Mouse (Mus musculus) lung, adult 10 weeks (tissue): Measurements from ENCODE around the gene Gm3183. TPM values are rescaled to one million over a fixed set of nuclear protein-coding genes. Genes with fewer than 3 reads are reported as not detected.

Source experiments
- polyA plus RNA-seq: library from polyadenylated mRNA; stranded (reverse); fragments of 350-450 nt; fragmentation: Illumina TruSeq; extraction: RNeasy Lipid Tissue Mini Kit (QIAGEN cat#74804); gene quantifications from one replicate; pipeline ENCODE4 v1.2.3, GENCODE M21; 2014; ENCODE audit warnings: low read depth, low replicate concordance; ENCODE audit not compliant: insufficient read depth

The Gm3183 gene
- polyA plus RNA-seq, result not detected

DNA sequence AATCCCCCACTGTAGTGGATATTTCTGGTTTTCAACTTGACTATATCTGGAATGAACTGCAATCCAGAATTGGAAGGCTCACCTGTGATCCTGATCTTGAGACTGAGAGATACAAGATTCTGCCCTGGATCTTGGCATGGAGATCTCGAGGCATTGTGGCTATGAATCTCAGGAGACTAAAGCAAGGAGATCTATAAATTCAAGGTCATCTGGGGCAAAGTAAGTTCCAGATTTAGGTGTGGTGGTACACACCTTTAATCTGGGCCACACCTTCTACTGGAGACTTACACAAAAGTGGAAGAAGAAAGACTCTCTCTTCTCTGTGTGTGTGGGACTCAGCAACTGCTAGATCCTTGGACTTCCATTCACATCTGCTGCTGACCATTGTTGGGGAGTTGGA is at the start of gene Gm3183:
Gm3183 (plus strand) TSS at position 301 of the 400 bp plus-strand sequence.

Other genes with a start within 250 kb of the Gm3183 start
- gene Gm3147, start 249.1 kb upstream of the Gm3183 start, polyA plus RNA-seq, result not detected
- gene Gm6509, start 241.5 kb upstream of the Gm3183 start, polyA plus RNA-seq, result not detected
- not detected for gene Gm6205, start 217.1 kb upstream of the Gm3183 start, polyA plus RNA-seq
- not detected for gene Gm6367, start 123.2 kb downstream of the Gm3183 start, polyA plus RNA-seq
- not detected for gene Gm7942, start 241.5 kb downstream of the Gm3183 start, polyA plus RNA-seq